29 mouse cellular contexts compared by ENCODE assay signal in genomic region chr13:58194908-58195307, GRCm38 (mm10). TPM values are rescaled to one million over a fixed set of nuclear protein-coding genes. Genes with fewer than 3 reads are reported as not detected.
A peak's percentile ranks its signal among the peaks of the same experiment; 100 is the strongest.
DNase-seq lines count a peak whose midpoint lies in the region; ATAC-seq and TF ChIP-seq lines count a peak whose summit lies in the region.
"Had no signal": no experiment of that assay in that cellular context is flagged by ENCODE, and none has a peak within 500 bp of the region (broad histone marks: within the 10 kb centered on the region; RNA-seq: fewer than 3 reads in every experiment).

No protein-coding gene starts in this region.

- WGBS in liver, postnatal 0 days (ENCODE audit: insufficient replicate concordance) = 61% methylated on average over 3 of the region's 3 CpGs
- WGBS in liver, embryonic 11.5 days = 82% methylated on average over 3 of the region's 3 CpGs
- WGBS in hindbrain, embryonic 14.5 days = 79% methylated on average over 3 of the region's 3 CpGs

- in situ Hi-C loops in CH12.LX (cut with MboI; ENCODE audit: low pct_ligation_motif_present, low pct_unique_long_range_greater_than_20kb, low sequenced_read_pairs) = no loop called here

- no peak for TF ChIP-seq POLR2A in CH12.LX (IDR thresholded peaks at IDR 0.05; ENCODE audit: low read depth, low read length)

- no peak for TF ChIP-seq CTCF in liver, postnatal 0 days (IDR thresholded peaks at IDR 0.05; ENCODE audit: low read depth)
- no peak for TF ChIP-seq CTCF in CH12.LX (conservative IDR thresholded peaks at IDR 0.05 in 1 of 2, IDR thresholded peaks at IDR 0.05 in 1 of 2; ENCODE audit: low read depth in 2 of 2, low read length in 2 of 2)

- H3K4me1 ChIP-seq in liver, postnatal 0 days (ENCODE audit: insufficient read depth) = peaks cover 5% of the 10 kb centered on the region; the same call in 1 of the 2 replicates
- no peaks in the 10 kb centered on the region for H3K4me1 ChIP-seq in liver, embryonic 11.5 days (replicated peaks; ENCODE audit: control insufficient read depth, insufficient read depth, low read length)
- peaks cover 17 to 54% of the 10 kb centered on the region in 2 experiments for H3K4me1 ChIP-seq in CH12.LX (ENCODE audit: control insufficient read depth in 1 of 2, insufficient read depth in 2 of 2)
- no peaks in the 10 kb centered on the region for H3K4me1 ChIP-seq in hindbrain, embryonic 14.5 days (replicated peaks; ENCODE audit: control insufficient read depth, insufficient read depth, low read length)
- H3K4me1 ChIP-seq: embryonic facial prominence, embryonic 10.5 days; forebrain, embryonic 12.5 days; forebrain, embryonic 15.5 days; intestine, embryonic 15.5 days had no signal

- ATAC-seq in liver, postnatal 0 days = peak; percentile 93
- no peak for ATAC-seq in liver, embryonic 11.5 days (replicated peaks; ENCODE audit: low FRiP score)
- no peak for ATAC-seq in hindbrain, embryonic 14.5 days (ENCODE audit: low FRiP score)
- ATAC-seq: forebrain, embryonic 15.5 days; hindbrain, embryonic 16.5 days; intestine, embryonic 15.5 days; Patski had no signal

- H3K9me3 ChIP-seq in liver, postnatal 0 days (ENCODE audit: low read length) = no peaks in the 10 kb centered on the region
- no peaks in the 10 kb centered on the region for H3K9me3 ChIP-seq in liver, embryonic 11.5 days (ENCODE audit: control insufficient read depth, low read length)
- H3K9me3 ChIP-seq in CH12.LX (replicated peaks; ENCODE audit: low read length) = peaks cover 9% of the 10 kb centered on the region
- H3K9me3 ChIP-seq in hindbrain, embryonic 14.5 days (ENCODE audit: control insufficient read depth, low read length) = no peaks in the 10 kb centered on the region
- H3K9me3 ChIP-seq: embryonic facial prominence, embryonic 10.5 days; embryonic facial prominence, embryonic 13.5 days; forebrain, embryonic 12.5 days; forebrain, embryonic 15.5 days; G1E; heart, embryonic 10.5 days; heart, embryonic 13.5 days; hindbrain, embryonic 12.5 days; intestine, embryonic 15.5 days had no signal

- no peaks in the 10 kb centered on the region for H3K27me3 ChIP-seq in liver, postnatal 0 days (ENCODE audit: insufficient read depth, low read length)
- no peaks in the 10 kb centered on the region for H3K27me3 ChIP-seq in liver, embryonic 11.5 days (replicated peaks; ENCODE audit: control insufficient read depth, insufficient read depth, low read length)
- no peaks in the 10 kb centered on the region for H3K27me3 ChIP-seq in CH12.LX (replicated peaks)
- H3K27me3 ChIP-seq in hindbrain, embryonic 14.5 days (ENCODE audit: control insufficient read depth, insufficient read depth, low read length) = no peaks in the 10 kb centered on the region
- H3K27me3 ChIP-seq: embryonic facial prominence, embryonic 13.5 days; forebrain, embryonic 12.5 days; forebrain, embryonic 15.5 days; heart, embryonic 13.5 days; hindbrain, embryonic 12.5 days; intestine, embryonic 15.5 days; Patski had no signal

- peaks cover 28% of the 10 kb centered on the region for H3K79me2 ChIP-seq in CH12.LX (replicated peaks; ENCODE audit: control insufficient read depth, extremely low read depth, insufficient read depth, poor library complexity, severe bottlenecking)

- H3K27ac ChIP-seq in liver, postnatal 0 days (ENCODE audit: low read depth) = peak overlapping the region; percentile 56
- no peak overlapping the region for H3K27ac ChIP-seq in liver, embryonic 11.5 days (ENCODE audit: low read depth, low read length)
- peak overlapping the region; percentile 54; the same call in 1 of the 2 replicates for H3K27ac ChIP-seq in CH12.LX (ENCODE audit: insufficient read depth, low read depth)
- H3K27ac ChIP-seq in hindbrain, embryonic 14.5 days = no peak overlapping the region
- H3K27ac ChIP-seq: embryonic facial prominence, embryonic 10.5 days; embryonic facial prominence, embryonic 13.5 days; forebrain, embryonic 12.5 days; forebrain, embryonic 15.5 days; heart, adult 2 months; heart, embryonic 10.5 days; heart, embryonic 13.5 days; hindbrain, embryonic 12.5 days; intestine, embryonic 15.5 days had no signal

- no peak; the same call in 1 of the 2 replicates for TF ChIP-seq EP300 in liver, postnatal 0 days (IDR thresholded peaks at IDR 0.05; ENCODE audit: low read depth)
- TF ChIP-seq EP300 in CH12.LX (IDR thresholded peaks at IDR 0.05; ENCODE audit: low read length) = no peak

- peak; percentile 24 for DNase-seq in adrenal gland, adult 2 months
- DNase-seq in adrenal gland, postnatal 4 days (ENCODE audit: low spot score in 2 of 2) = no peak
- peak; percentile 33 for DNase-seq in heart, adult 11 months
- DNase-seq in heart, postnatal 25 days (ENCODE audit: low spot score) = no peak
- DNase-seq in liver, postnatal 0 days = peak; percentile 35
- no peak for DNase-seq in liver, embryonic 11.5 days (ENCODE audit: low spot score)
- DNase-seq in CH12.LX (ENCODE audit: extremely low read depth) = no peak
- no peak for DNase-seq in hindbrain, embryonic 14.5 days (ENCODE audit: low spot score)
- DNase-seq: adrenal gland, postnatal 36 days; cerebellum, adult 11-12 months; cerebellum, adult 8-10 months; cerebellum, postnatal 10 days; cerebellum, postnatal 36 days; embryo, embryonic 11 days; gastrocnemius, postnatal 25 days; heart, adult 2 months; heart, postnatal 14 days had no signal

- dilution Hi-C loops in CH12.LX (cut with MboI; ENCODE audit: extremely low pct_ligation_motif_present, extremely low pct_unique_long_range_greater_than_20kb, low sequenced_read_pairs) = no loop called here

- intact Hi-C loops in heart, postnatal 25 days (cut with DNase I) = no loop called here

- H3K4me2 ChIP-seq in liver, postnatal 0 days (ENCODE audit: low read depth, low read length) = no peak overlapping the region
- no peak overlapping the region for H3K4me2 ChIP-seq in liver, embryonic 11.5 days
- no peak overlapping the region for H3K4me2 ChIP-seq in CH12.LX (ENCODE audit: insufficient read depth, low read depth, poor library complexity, severe bottlenecking)
- no peak overlapping the region for H3K4me2 ChIP-seq in hindbrain, embryonic 14.5 days (replicated peaks)
- H3K4me2 ChIP-seq: embryonic facial prominence, embryonic 13.5 days; forebrain, embryonic 12.5 days; forebrain, embryonic 15.5 days; heart, embryonic 13.5 days; hindbrain, embryonic 12.5 days; intestine, embryonic 15.5 days had no signal

- peaks cover 30% of the 10 kb centered on the region for H3K36me3 ChIP-seq in liver, postnatal 0 days (replicated peaks; ENCODE audit: insufficient read depth, low read length)
- peaks cover 28% of the 10 kb centered on the region for H3K36me3 ChIP-seq in liver, embryonic 11.5 days (ENCODE audit: control insufficient read depth, insufficient read depth, low read length)
- peaks cover 38 to 67% of the 10 kb centered on the region in 2 experiments for H3K36me3 ChIP-seq in CH12.LX (replicated peaks in 1 of 2; ENCODE audit: control insufficient read depth in 1 of 2, insufficient read depth in 1 of 2, low read length in 1 of 2)
- H3K36me3 ChIP-seq in hindbrain, embryonic 14.5 days (replicated peaks; ENCODE audit: control insufficient read depth, insufficient read depth) = peaks cover 66% of the 10 kb centered on the region

- no peak for TF ChIP-seq RAD21 in CH12.LX (IDR thresholded peaks at IDR 0.05; ENCODE audit: low read depth, low read length)

- H3K4me3 ChIP-seq in liver, postnatal 0 days (ENCODE audit: low read depth, low read length) = no peak overlapping the region
- no peak overlapping the region for H3K4me3 ChIP-seq in liver, embryonic 11.5 days (ENCODE audit: low read depth, low read length)
- no peak overlapping the region for H3K4me3 ChIP-seq in CH12.LX (replicated peaks in 1 of 3; ENCODE audit: low read depth in 2 of 3, low read length in 2 of 3, poor library complexity in 1 of 3)
- no peak overlapping the region for H3K4me3 ChIP-seq in hindbrain, embryonic 14.5 days (replicated peaks; ENCODE audit: low read length)
- H3K4me3 ChIP-seq: embryonic facial prominence, embryonic 10.5 days; embryonic facial prominence, embryonic 13.5 days; erythroblast, embryonic 14.5 days; forebrain, embryonic 12.5 days; forebrain, embryonic 15.5 days; heart, adult 2 months; heart, embryonic 10.5 days; heart, embryonic 13.5 days; hindbrain, embryonic 12.5 days; intestine, embryonic 15.5 days had no signal

- no peak overlapping the region for H3K9ac ChIP-seq in liver, postnatal 0 days (replicated peaks)
- H3K9ac ChIP-seq in liver, embryonic 11.5 days (ENCODE audit: low read depth, low read length) = no peak overlapping the region
- H3K9ac ChIP-seq in CH12.LX (ENCODE audit: insufficient read depth, low read depth) = no peak overlapping the region
- no peak overlapping the region for H3K9ac ChIP-seq in hindbrain, embryonic 14.5 days
- H3K9ac ChIP-seq: embryonic facial prominence, embryonic 13.5 days; forebrain, embryonic 12.5 days; forebrain, embryonic 15.5 days; heart, embryonic 13.5 days; hindbrain, embryonic 12.5 days; intestine, embryonic 15.5 days had no signal

TF ChIP-seq in CH12.LX, 34 proteins besides CTCF, POLR2A, EP300 and RAD21 (continues in another document):
- TF ChIP-seq MAFK (IDR thresholded peaks at IDR 0.05; ENCODE audit: insufficient replicate concordance, low read length) = no peak
- no peak for TF ChIP-seq SIN3A (IDR thresholded peaks at IDR 0.05; ENCODE audit: low read length)
- TF ChIP-seq NELFE (IDR thresholded peaks at IDR 0.05; ENCODE audit: low read depth, low read length) = no peak
- no peak for TF ChIP-seq MYC (IDR thresholded peaks at IDR 0.05; ENCODE audit: low read depth, low read length)

RNA-seq across cellular contexts. Expression of gene Ubqln1, which starts 20.5 kb away (rescaled TPM):
- total RNA-seq in adrenal gland, adult 2 months (2021) = 100 to 1,000 TPM; 112 to 159 TPM
- 164 and 166 TPM in 2 replicates for polyA plus RNA-seq in adrenal gland, adult 2 months (2012; rRNA removed)
- total RNA-seq in adrenal gland, postnatal 4 days (2021) = 10 to 100 TPM; 91.1 to 93.4 TPM
- 10 to 100 TPM; 48.2 to 50.2 TPM for total RNA-seq in heart, postnatal 25 days (2021)
- polyA plus RNA-seq in liver, postnatal 0 days (2015; fragmentation: Nextera tagmentation; extraction: Ambion mirVana) = 44.2 and 44.5 TPM in 2 replicates
- 95.5 and 103 TPM in 2 replicates for polyA plus RNA-seq in liver, embryonic 11.5 days (2014; fragmentation: Nextera tagmentation; extraction: Ambion mirVana)
- total RNA-seq in CH12.LX (2012; rRNA removed) = 58.5 and 76.3 TPM in 2 replicates
- total RNA-seq in CH12.LX (2014; rRNA removed) = 166 and 189 TPM in 2 replicates
- polyA plus RNA-seq in CH12.LX (2012; ENCODE audit: insufficient read length, low read depth) = 119 and 130 TPM in 2 replicates
- polyA plus RNA-seq in hindbrain, embryonic 14.5 days (2014; fragmentation: Nextera tagmentation; extraction: Ambion mirVana) = 120 and 149 TPM in 2 replicates

RNA-seq across cellular contexts. Expression of gene Idnk, which starts 37.5 kb away (rescaled TPM):
- total RNA-seq in adrenal gland, adult 2 months (2021) = 10 to 100 TPM; 55.1 to 69.8 TPM
- 11.0 and 15.3 TPM in 2 replicates for polyA plus RNA-seq in adrenal gland, adult 2 months (2012; rRNA removed)
- 10 to 100 TPM; 51.0 to 58.0 TPM for total RNA-seq in adrenal gland, postnatal 4 days (2021)
- 10 to 100 TPM; 23.2 to 24.3 TPM for total RNA-seq in heart, postnatal 25 days (2021)
- polyA plus RNA-seq in liver, postnatal 0 days (2015; fragmentation: Nextera tagmentation; extraction: Ambion mirVana) = 35.4 and 37.6 TPM in 2 replicates
- 37.9 and 38.0 TPM in 2 replicates for polyA plus RNA-seq in liver, embryonic 11.5 days (2014; fragmentation: Nextera tagmentation; extraction: Ambion mirVana)
- 31.7 and 32.0 TPM in 2 replicates for total RNA-seq in CH12.LX (2012; rRNA removed)
- 24.2 and 25.5 TPM in 2 replicates for total RNA-seq in CH12.LX (2014; rRNA removed)
- polyA plus RNA-seq in CH12.LX (2012; ENCODE audit: insufficient read length, low read depth) = 45.0 and 47.1 TPM in 2 replicates
- polyA plus RNA-seq in hindbrain, embryonic 14.5 days (2014; fragmentation: Nextera tagmentation; extraction: Ambion mirVana) = 53.4 and 63.2 TPM in 2 replicates

Comparison
In these comparisons a context has a peak if more than half of its experiments do, and no peak if none do; other contexts are left out.
1. DNase-seq: peak in adrenal gland, adult 2 months (single experiment), heart, adult 11 months (single experiment) and liver, postnatal 0 days (single experiment); none in adrenal gland, postnatal 4 days (0 of 2), heart, postnatal 25 days (single experiment), liver, embryonic 11.5 days (single experiment), CH12.LX (single experiment) and hindbrain, embryonic 14.5 days (single experiment).
2. H3K27ac ChIP-seq: peak in liver, postnatal 0 days (single experiment) and CH12.LX (single experiment); none in liver, embryonic 11.5 days (single experiment) and hindbrain, embryonic 14.5 days (single experiment).